Mouse (Mus musculus) erythroblast, embryonic 14.5 days (primary cell): ENCODE data around the gene Trappc11.

Experiments used
- GATA1 ChIP-seq: IDR thresholded peaks from 2 replicates; pipeline ENCODE4 v1.6.1; 2012; ENCODE audit warnings: low read length, inconsistent platforms, mixed read lengths
- TAL1 ChIP-seq: IDR thresholded peaks from 3 replicates; pipeline ENCODE4 v1.6.1; 2012; ENCODE audit warnings: low read length, inconsistent platforms, mixed read lengths

- TF ChIP-seq TAL1 (no peak), GATA1 (no peak)
Measured at GRCm38 (mm10) chr8:47510930-47511329, 22.3 kb downstream of the Trappc11 start.
